ENCODE assay signal across 9 mouse cellular contexts in the genomic region with DNA sequence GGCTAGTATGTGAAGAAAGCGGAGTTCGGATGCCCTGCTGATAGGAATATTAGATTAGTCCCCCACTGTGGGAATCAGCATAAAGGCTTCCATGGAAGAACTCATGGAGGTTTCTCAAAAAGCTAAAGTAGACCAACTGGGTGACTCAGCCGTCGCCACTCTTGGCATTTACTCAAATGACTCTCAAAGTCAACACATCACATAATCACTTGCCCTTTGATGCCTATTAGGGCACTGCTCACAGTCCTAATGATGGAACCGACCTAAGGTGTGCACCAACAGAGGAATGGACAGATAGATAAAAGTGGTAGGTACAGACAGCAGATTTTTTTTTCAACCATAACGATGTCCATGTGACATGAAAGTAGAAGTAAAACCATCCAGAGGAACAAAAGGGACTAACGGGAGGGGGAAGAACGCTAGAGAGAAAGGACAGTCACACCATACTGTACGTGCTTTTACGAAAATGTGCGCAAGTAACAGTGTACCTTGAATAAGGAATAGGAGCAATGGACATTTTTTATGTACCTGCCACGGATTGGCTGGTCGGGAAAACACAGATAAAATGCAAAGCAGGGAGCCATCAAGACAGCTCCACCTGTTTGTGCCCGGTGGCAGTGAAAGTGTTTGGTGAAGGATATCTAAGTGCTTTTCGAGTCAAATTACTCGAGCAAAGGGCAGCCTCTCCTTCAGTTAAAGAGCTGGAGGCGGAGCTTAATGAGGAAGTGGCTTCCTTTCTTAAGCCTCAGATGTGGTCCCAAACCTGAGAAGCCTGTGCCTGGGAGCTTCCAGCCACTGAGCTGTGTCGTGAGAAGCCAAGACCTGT. TPM values are rescaled to one million over a fixed set of nuclear protein-coding genes. Genes with fewer than 3 reads are reported as not detected.
DNase-seq lines count a peak whose midpoint lies in the region; ATAC-seq and TF ChIP-seq lines count a peak whose summit lies in the region.
"Had no signal": no experiment of that assay in that cellular context is flagged by ENCODE, and none has a peak within 500 bp of the region (broad histone marks: within the 10 kb centered on the region; RNA-seq: fewer than 3 reads in every experiment).

No protein-coding gene starts in this region.

- no peaks in the 10 kb centered on the region for H3K79me2 ChIP-seq in MEL (ENCODE audit: control insufficient read depth, insufficient read depth, low read length, poor library complexity)

- H3K27me3 ChIP-seq in MEL (ENCODE audit: control insufficient read depth in 1 of 2, insufficient read depth in 2 of 2, low read length in 2 of 2) = no peaks in the 10 kb centered on the region; a peak in 1 of 4 replicates
- no peaks in the 10 kb centered on the region for H3K27me3 ChIP-seq in kidney, embryonic 15.5 days
- peaks cover 11% of the 10 kb centered on the region for H3K27me3 ChIP-seq in megakaryocyte, embryonic 14.5 days (replicated peaks)
- H3K27me3 ChIP-seq: embryonic facial prominence, embryonic 12.5 days had no signal

- TF ChIP-seq CTCF in MEL (IDR thresholded peaks at IDR 0.05 in 2 of 3, conservative IDR thresholded peaks at IDR 0.05 in 1 of 3; ENCODE audit: control insufficient read depth in 1 of 3, insufficient read depth in 1 of 3, low read depth in 2 of 3, low read length in 3 of 3, poor library complexity in 1 of 3, severe bottlenecking in 1 of 3) = no peak
- TF ChIP-seq CTCF in left cerebral cortex, adult 2 months (IDR thresholded peaks at IDR 0.05) = no peak

- H3K27ac ChIP-seq in MEL (ENCODE audit: control insufficient read depth, low read depth, low read length) = no peak overlapping the region
- H3K27ac ChIP-seq in kidney, embryonic 15.5 days = peak overlapping the region; percentile 81
- H3K27ac ChIP-seq in left cerebral cortex, adult 2 months = no peak overlapping the region
- H3K27ac ChIP-seq: embryonic facial prominence, embryonic 12.5 days had no signal

- intact Hi-C loops in left cerebral cortex, adult 2 months (cut with DNase I) = no loop called here

- H3K4me1 ChIP-seq in MEL (ENCODE audit: control insufficient read depth in 1 of 2, insufficient read depth in 2 of 2, low read length in 2 of 2) = peaks cover 0 to 3% of the 10 kb centered on the region in 2 experiments; a peak in 1 of 4 replicates
- peaks cover 10% of the 10 kb centered on the region for H3K4me1 ChIP-seq in kidney, embryonic 15.5 days
- H3K4me1 ChIP-seq in megakaryocyte, embryonic 14.5 days = peaks cover 13% of the 10 kb centered on the region
- H3K4me1 ChIP-seq: embryonic facial prominence, embryonic 12.5 days had no signal

- peak; percentile 76 for DNase-seq in CD4-positive, CD25-positive, alpha-beta regulatory T cell, adult 2 months (ENCODE audit: low read depth, low spot score)
- DNase-seq in MEL (ENCODE audit: low read depth, low spot score) = peak; percentile 82
- DNase-seq in left cerebral cortex, adult 2 months (ENCODE audit: extremely low spot score in 1 of 2, low spot score in 2 of 2) = no peak
- no peak for DNase-seq in frontal cortex, adult 2 months (ENCODE audit: extremely low spot score in 1 of 2, low spot score in 1 of 2)
- no peak for DNase-seq in layer of hippocampus, postnatal 10 days (ENCODE audit: low spot score in 2 of 2)

- no peak for TF ChIP-seq EP300 in MEL (IDR thresholded peaks at IDR 0.05; ENCODE audit: low read depth in 1 of 2, low read length in 2 of 2)

- TF ChIP-seq RAD21 in MEL (IDR thresholded peaks at IDR 0.05; ENCODE audit: low read depth, low read length) = no peak

- peak; percentile 85 for ATAC-seq in kidney, embryonic 15.5 days (replicated peaks; ENCODE audit: low FRiP score)
- no peak for ATAC-seq in frontal cortex, adult (ENCODE audit: low TSS enrichment)

- peak overlapping the region; percentile 46 to 47 for H3K4me3 ChIP-seq in MEL (ENCODE audit: control insufficient read depth in 1 of 2, insufficient read depth in 1 of 2, low read depth in 2 of 2, low read length in 2 of 2)
- peak overlapping the region; percentile 4; the same call in 1 of the 2 replicates for H3K4me3 ChIP-seq in kidney, embryonic 15.5 days (replicated peaks)
- H3K4me3 ChIP-seq in megakaryocyte, embryonic 14.5 days (replicated peaks) = peak overlapping the region; percentile 83
- no peak overlapping the region for H3K4me3 ChIP-seq in left cerebral cortex, adult 2 months
- H3K4me3 ChIP-seq: embryonic facial prominence, embryonic 12.5 days had no signal

- peak overlapping the region; percentile 34 for H3K4me2 ChIP-seq in kidney, embryonic 15.5 days
- H3K4me2 ChIP-seq: embryonic facial prominence, embryonic 12.5 days had no signal

- H3K9me3 ChIP-seq in MEL (replicated peaks; ENCODE audit: insufficient read depth, low read length) = no peaks in the 10 kb centered on the region
- H3K9me3 ChIP-seq in kidney, embryonic 15.5 days (replicated peaks) = no peaks in the 10 kb centered on the region
- no peaks in the 10 kb centered on the region for H3K9me3 ChIP-seq in megakaryocyte, embryonic 14.5 days
- H3K9me3 ChIP-seq: embryonic facial prominence, embryonic 12.5 days had no signal

- WGBS in kidney, embryonic 15.5 days = 56% methylated on average over 18 of the region's 18 CpGs

- no peaks in the 10 kb centered on the region; a peak in 1 of 4 replicates for H3K36me3 ChIP-seq in MEL (ENCODE audit: control insufficient read depth in 1 of 2, insufficient read depth in 2 of 2, low read length in 2 of 2)
- H3K36me3 ChIP-seq in kidney, embryonic 15.5 days = no peaks in the 10 kb centered on the region
- H3K36me3 ChIP-seq in megakaryocyte, embryonic 14.5 days (replicated peaks; ENCODE audit: low read length) = no peaks in the 10 kb centered on the region
- H3K36me3 ChIP-seq: embryonic facial prominence, embryonic 12.5 days had no signal

- H3K9ac ChIP-seq in MEL (ENCODE audit: control insufficient read depth, low read depth, low read length, poor library complexity, severe bottlenecking) = no peak overlapping the region
- H3K9ac ChIP-seq in kidney, embryonic 15.5 days = no peak overlapping the region
- H3K9ac ChIP-seq: embryonic facial prominence, embryonic 12.5 days had no signal

- TF ChIP-seq POLR2A in MEL (IDR thresholded peaks at IDR 0.05; ENCODE audit: control insufficient read depth in 1 of 2, insufficient read depth in 1 of 2, low read depth in 1 of 2, low read length in 2 of 2, poor library complexity in 1 of 2) = no peak

TF ChIP-seq in MEL, 35 proteins besides CTCF, POLR2A, EP300 and RAD21:
- peak; percentile 33; the same call in 1 of the 2 replicates for TF ChIP-seq SIN3A (IDR thresholded peaks at IDR 0.05; ENCODE audit: low read length)
- TF ChIP-seq TBP (IDR thresholded peaks at IDR 0.05; ENCODE audit: low read depth, low read length) = 0 out of 2 replicates have a peak, but pooled peaks have one; percentile 11
- TF ChIP-seq ELF1 (IDR thresholded peaks at IDR 0.05; ENCODE audit: low read depth, low read length) = peak; percentile 83
- no peak for TF ChIP-seq GABPA (IDR thresholded peaks at IDR 0.05; ENCODE audit: low read depth, low read length)

RNA-seq across cellular contexts. Expression of a gene that starts 17.8 kb away (rescaled TPM):
- total RNA-seq in MEL (2012; rRNA removed) = 0.65 and 1.0 TPM in 2 replicates
- polyA plus RNA-seq in MEL (2012; ENCODE audit: insufficient read depth in 1 of 2, insufficient read length in 2 of 2, low read depth in 1 of 2, low replicate concordance in 2 of 2, missing spikeins in 1 of 2) = 1 to 10 TPM in 1 of 2 experiments, not detected in 1; 1.4 TPM
- polyA plus RNA-seq in kidney, embryonic 15.5 days (2015; fragmentation: Nextera tagmentation; extraction: Ambion mirVana) = 4.6 and 5.5 TPM in 2 replicates
- polyA plus RNA-seq in megakaryocyte, embryonic 14.5 days (2012; ENCODE audit: insufficient read depth, low replicate concordance) = not detected in 2 replicates
- total RNA-seq in left cerebral cortex, adult 2 months (2021) = not detected
- polyA plus RNA-seq in frontal cortex, adult 2 months (2012; rRNA removed) = not detected in 2 replicates
- not detected for total RNA-seq in layer of hippocampus, postnatal 10 days (2021)

Comparison
In these comparisons a context has a peak if more than half of its experiments do, and no peak if none do; other contexts are left out.
1. DNase-seq: peak in CD4-positive, CD25-positive, alpha-beta regulatory T cell, adult 2 months (single experiment) and MEL (single experiment); none in left cerebral cortex, adult 2 months (0 of 2), frontal cortex, adult 2 months (0 of 2) and layer of hippocampus, postnatal 10 days (0 of 2).